Mouse (Mus musculus) frontal cortex, postnatal 36 days (tissue): Measurements from ENCODE around the gene E2f2.
A peak's percentile ranks its signal among the peaks of the same experiment; 100 is the strongest.

Source experiments
- DNase-seq, 2 experiments: peaks; one replicate each; pipeline ENCODE4 v3.0.0; 2022; ENCODE audit warnings: low spot score in 2 of 2

E2f2 gene

GRCm38 (mm10) chr4:136174216-136175193 is 2.3 kb downstream of the E2f2 start:
- no peak for DNase-seq

GRCm38 (mm10) chr4:136176022-136176552 is 3.9 kb downstream of the E2f2 start:
- DNase-seq: no peak

DNA sequence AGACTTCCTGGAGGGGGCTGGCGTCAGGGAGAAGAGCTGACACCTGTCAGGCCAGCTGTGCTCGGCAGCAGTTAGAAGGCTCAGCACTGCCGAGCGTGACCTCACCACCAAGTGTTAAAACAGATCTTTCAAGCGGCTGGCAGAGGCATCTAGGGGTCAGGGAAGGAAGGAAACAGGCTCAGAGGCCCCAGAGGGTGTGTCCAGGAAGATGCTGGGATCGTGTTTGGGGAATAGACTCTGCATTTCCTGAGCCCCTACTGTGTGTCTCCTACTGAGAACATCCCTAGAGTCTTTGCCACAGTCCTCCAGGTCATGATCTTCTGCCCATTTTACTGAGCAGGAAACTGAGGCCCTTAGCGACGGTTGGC is 5.0 kb downstream of the E2f2 start:
- DNase-seq: no peak

- no peak for DNase-seq
Measured at GRCm38 (mm10) chr4:136177612-136178474, 5.6 kb downstream of the E2f2 start.

GRCm38 (mm10) chr4:136178475-136178921 is 6.3 kb downstream of the E2f2 start:
- no peak for DNase-seq

- no peak for DNase-seq
Measured at GRCm38 (mm10) chr4:136179456-136179855, 7.3 kb downstream of the E2f2 start.

- peak; percentile 52 to 64 for DNase-seq
Measured at GRCm38 (mm10) chr4:136179998-136180397, 7.8 kb downstream of the E2f2 start.

- DNase-seq: peak; percentile 33 to 67
Measured at GRCm38 (mm10) chr4:136180408-136181330, 8.5 kb downstream of the E2f2 start.

GRCm38 (mm10) chr4:136181367-136181766 is 9.2 kb downstream of the E2f2 start:
- DNase-seq: no peak

DNA sequence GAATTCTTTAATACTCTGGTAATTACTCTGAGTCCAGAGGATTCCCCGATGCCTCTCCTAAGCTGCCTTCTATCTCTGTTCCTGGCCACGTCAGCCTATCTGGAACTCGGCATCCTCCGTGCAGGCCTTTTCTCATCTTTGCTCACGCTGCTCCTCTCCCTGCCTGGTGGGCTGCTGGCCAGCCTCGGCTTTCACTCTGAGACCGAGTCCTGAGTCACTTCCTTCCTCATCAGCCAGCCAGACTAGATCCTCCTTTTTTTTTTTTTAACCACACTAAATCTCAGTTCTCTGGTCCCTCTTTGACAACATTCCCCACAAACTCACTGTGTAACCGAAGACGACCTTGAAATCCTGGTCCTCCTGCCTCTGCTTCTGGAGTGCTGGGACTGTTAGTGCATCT is 13.2 kb downstream of the E2f2 start:
- DNase-seq: peak in 1 of 2 experiments; percentile 26

- no peak for DNase-seq
Measured at GRCm38 (mm10) chr4:136186315-136186714, 14.1 kb downstream of the E2f2 start.

GRCm38 (mm10) chr4:136186739-136187472 is 14.7 kb downstream of the E2f2 start:
- DNase-seq: no peak

DNA sequence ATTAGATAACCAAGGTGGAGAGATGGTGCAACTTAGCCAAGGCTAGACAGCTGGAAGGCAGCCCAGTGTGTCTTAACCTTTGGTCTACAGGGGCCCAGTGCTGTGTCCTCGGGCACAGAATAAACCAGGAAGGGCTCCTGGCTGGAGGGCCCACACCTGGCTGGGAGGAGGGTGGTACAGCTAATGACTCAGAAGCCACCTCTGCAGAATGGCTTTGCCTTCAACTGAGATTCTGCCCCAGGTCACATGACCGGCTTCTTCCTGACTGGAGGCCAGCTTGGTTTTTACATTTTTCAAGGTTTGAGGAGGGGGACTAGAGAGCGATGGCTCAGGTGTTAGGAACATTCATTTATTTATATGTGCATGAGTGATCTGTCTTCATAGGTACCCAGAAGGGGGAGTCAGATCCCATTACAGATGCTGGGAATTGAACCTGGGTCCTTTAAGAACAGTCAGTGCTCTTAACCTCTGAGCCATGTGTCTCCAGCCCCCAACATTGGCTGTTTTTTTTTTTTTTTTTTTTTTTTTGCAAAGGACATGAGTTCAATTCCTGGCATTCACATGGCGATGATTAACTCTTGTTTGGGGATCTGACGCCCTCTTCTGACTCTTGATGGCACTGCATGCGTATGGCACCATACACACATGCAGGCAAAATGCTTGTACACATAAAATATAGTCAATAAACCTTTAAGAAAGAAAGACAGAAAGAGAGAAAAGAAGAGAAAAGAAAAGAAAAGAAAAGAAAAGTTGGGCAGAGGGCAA is 17.0 kb downstream of the E2f2 start:
- no peak for DNase-seq

- no peak for DNase-seq
Measured at GRCm38 (mm10) chr4:136189912-136190311, 17.7 kb downstream of the E2f2 start.

DNA sequence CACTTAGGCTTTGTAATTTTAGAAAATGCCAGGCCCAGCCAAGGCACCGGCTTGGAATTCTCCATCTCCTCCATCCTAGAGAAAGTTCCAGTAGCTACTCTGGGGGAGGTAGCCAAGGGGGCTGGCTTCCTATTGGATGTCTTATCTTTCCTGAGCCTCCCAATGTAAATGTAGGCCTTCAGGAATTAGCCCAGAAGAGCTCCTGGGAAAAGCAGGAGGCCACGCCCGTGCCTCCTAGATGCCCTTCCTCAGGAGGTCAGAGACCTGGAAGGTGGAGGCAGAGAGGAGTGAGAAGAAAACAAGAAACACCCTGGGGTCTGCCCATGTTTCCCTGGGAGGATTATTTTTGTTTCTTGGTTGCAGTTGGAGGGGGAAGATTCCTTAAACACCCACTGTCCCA is 21.4 kb downstream of the E2f2 start:
- no peak for DNase-seq

DNA sequence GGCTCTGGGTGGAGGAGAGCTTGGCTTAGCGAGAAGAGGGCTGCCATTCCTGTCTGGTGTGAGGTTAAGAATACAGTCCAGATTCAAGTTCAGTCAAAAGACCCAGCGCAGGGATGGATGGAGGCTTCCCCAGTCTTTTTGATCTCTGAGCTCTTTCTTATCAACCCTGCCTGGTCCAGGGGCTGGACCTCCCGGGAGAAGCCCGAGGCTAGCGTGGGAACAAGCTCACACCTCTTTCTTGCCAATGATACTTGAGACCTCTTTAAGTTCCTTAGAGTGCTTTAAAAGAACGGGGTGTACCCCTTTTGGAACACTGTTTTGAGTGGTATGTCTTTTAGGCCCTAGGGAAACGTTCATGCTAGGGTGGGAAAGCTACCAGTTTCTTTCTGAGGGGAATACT is 22.8 kb downstream of the E2f2 start:
- no peak for DNase-seq

- no peak for DNase-seq
Measured at GRCm38 (mm10) chr4:136195629-136196028, 23.4 kb downstream of the E2f2 start.

GRCm38 (mm10) chr4:136196201-136196600 is 24.0 kb downstream of the E2f2 start:
- no peak for DNase-seq

GRCm38 (mm10) chr4:136198846-136199245 is 26.7 kb downstream of the E2f2 start:
- no peak for DNase-seq
